Mouse (Mus musculus) T-helper 1 cell (primary cell): ENCODE results near the gene Igsf21.

Source experiments
- in situ Hi-C: fragments of 300-600 bp; cut with MboI, MseI; formaldehyde crosslinking; loops from one replicate; pipeline ENCODE4 v1.15.1; 2025; ENCODE audit warnings: high pct_unique_total_duplicates

Igsf21 gene

GRCm38 (mm10) chr4:140060251-140060650 is 186.3 kb downstream of the Igsf21 start:
- in situ Hi-C loops, result no loop called here

GRCm38 (mm10) chr4:140053042-140053441 is 193.5 kb downstream of the Igsf21 start:
- in situ Hi-C loops, result no loop called here

- in situ Hi-C loops, result no loop called here
Measured at GRCm38 (mm10) chr4:140052575-140052974, 194.0 kb downstream of the Igsf21 start.

GRCm38 (mm10) chr4:140047807-140048362 is 198.7 kb downstream of the Igsf21 start:
- in situ Hi-C loops, result no loop called here

- in situ Hi-C loops, result no loop called here
Measured at GRCm38 (mm10) chr4:140043953-140044352, 202.6 kb downstream of the Igsf21 start.

- in situ Hi-C loops, result no loop called here
Measured at GRCm38 (mm10) chr4:140038586-140039411, 207.8 kb downstream of the Igsf21 start.

- in situ Hi-C loops, result no loop called here
Measured at GRCm38 (mm10) chr4:140037784-140038387, 208.7 kb downstream of the Igsf21 start.

- in situ Hi-C loops, result no loop called here
Measured at GRCm38 (mm10) chr4:140035232-140035631, 211.4 kb downstream of the Igsf21 start.

GRCm38 (mm10) chr4:140033394-140033793 is 213.2 kb downstream of the Igsf21 start:
- in situ Hi-C loops, result no loop called here

GRCm38 (mm10) chr4:140030415-140030814 is 216.2 kb downstream of the Igsf21 start:
- in situ Hi-C loops, result no loop called here

GRCm38 (mm10) chr4:140030040-140030386 is 216.6 kb downstream of the Igsf21 start:
- in situ Hi-C loops, result no loop called here

- in situ Hi-C loops, result no loop called here
Measured at GRCm38 (mm10) chr4:140029324-140030039, 217.1 kb downstream of the Igsf21 start.

- in situ Hi-C loops, result no loop called here
Measured at GRCm38 (mm10) chr4:140023833-140024232, 222.8 kb downstream of the Igsf21 start.

GRCm38 (mm10) chr4:140015916-140016315 is 230.7 kb downstream of the Igsf21 start:
- in situ Hi-C loops, result no loop called here

- in situ Hi-C loops, result no loop called here
Measured at GRCm38 (mm10) chr4:140010728-140011470, 235.7 kb downstream of the Igsf21 start.

GRCm38 (mm10) chr4:140004932-140005331 is 241.7 kb downstream of the Igsf21 start:
- in situ Hi-C loops, result no loop called here

GRCm38 (mm10) chr4:140004170-140004569 is 242.4 kb downstream of the Igsf21 start:
- in situ Hi-C loops, result no loop called here

GRCm38 (mm10) chr4:140002069-140002468 is 244.5 kb downstream of the Igsf21 start:
- in situ Hi-C loops, result no loop called here

GRCm38 (mm10) chr4:140000911-140001310 is 245.7 kb downstream of the Igsf21 start:
- in situ Hi-C loops, result no loop called here

- in situ Hi-C loops, result no loop called here
Measured at GRCm38 (mm10) chr4:139999033-139999432, 247.6 kb downstream of the Igsf21 start.

GRCm38 (mm10) chr4:139995659-139996058 is 250.9 kb downstream of the Igsf21 start:
- in situ Hi-C loops, result no loop called here
